Mouse (Mus musculus): ENCODE results near the gene Lurap1.

DNA sequence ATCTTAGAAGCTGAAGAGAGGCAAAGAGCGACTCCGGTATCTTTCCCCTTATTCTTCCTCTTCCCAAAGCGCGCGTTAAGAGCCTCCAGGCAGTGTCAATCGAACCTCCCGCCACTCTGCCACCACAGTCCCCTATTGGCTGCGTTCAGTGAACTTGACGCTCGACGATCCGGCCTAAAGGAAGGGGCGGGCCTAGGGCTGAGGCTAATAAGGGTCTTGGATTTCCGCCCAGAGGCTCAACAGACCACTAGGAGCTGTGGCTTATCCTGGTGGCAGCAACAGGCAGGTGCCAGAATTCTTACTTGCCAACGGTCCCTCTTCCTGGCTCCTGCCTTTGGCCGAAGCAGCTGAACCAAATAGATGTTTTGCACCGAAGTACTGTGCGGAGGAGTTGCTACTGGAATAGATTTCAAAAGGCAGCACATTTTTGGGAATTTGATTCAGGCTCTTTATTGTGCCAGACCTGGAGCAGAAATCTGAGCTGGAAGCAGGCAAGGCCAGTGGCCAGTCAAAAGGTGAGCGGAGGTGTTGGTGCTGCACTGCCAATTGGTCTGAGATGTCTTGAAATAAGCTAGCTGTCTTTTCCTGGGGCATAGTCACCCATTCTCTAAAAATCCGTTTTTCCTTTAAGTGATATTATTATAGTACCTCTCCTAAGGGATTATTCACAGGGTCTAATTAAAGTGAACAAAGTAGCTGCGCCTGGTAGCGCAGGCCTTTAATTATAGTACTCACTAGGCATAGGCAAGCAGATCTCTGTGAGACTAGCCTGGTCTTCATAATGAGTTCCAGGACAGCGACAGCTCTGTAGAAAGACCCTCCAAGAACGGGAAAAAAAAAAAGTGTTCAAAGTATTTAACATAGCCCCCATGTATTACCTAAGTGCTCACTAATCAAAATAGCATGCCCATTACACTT lies 27.3 kb downstream of the Lurap1 start, which contains the start of the genes Rad54l and Pomgnt1:
- TF ChIP-seq CTCF (IDR thresholded peaks at IDR 0.05; ENCODE audit: extremely low read depth, insufficient read depth, insufficient read length, insufficient replicate concordance) = no peak
- no peak for TF ChIP-seq POLR2A (IDR thresholded peaks at IDR 0.05; ENCODE audit: low read depth, low read length)
